Mouse (Mus musculus) liver, embryonic 11.5 days (tissue): ENCODE results near the gene Cntnap5a. TPM values are rescaled to one million over a fixed set of nuclear protein-coding genes. Genes with fewer than 3 reads are reported as not detected.

Experiments used
- ATAC-seq: fragments of 200-750 bp; cut with Nextera tagmentation; replicated peaks from 2 replicates; pipeline ENCODE4 v1.8.0; 2017; ENCODE audit warnings: moderate number of reproducible peaks, mild to moderate bottlenecking, moderate TSS enrichment, moderate library complexity; ENCODE audit not compliant: low FRiP score
- DNase-seq: peaks from one replicate; pipeline ENCODE4 v3.0.0-alpha.2; 2017; ENCODE audit warnings: low spot score
- H3K27ac ChIP-seq: fragments of 300-500 bp; sonication (generic); 2 replicates; pipeline ENCODE4 v1.5.1; 2014; ENCODE audit warnings: mild to moderate bottlenecking, low read depth, low read length, control low read depth
- H3K27me3 ChIP-seq: fragments of 300-500 bp; sonication (generic); replicated peaks from 2 replicates; pipeline ENCODE4 v1.6.1; 2014; ENCODE audit warnings: low read length, mixed read lengths; ENCODE audit not compliant: control insufficient read depth, insufficient read depth
- H3K36me3 ChIP-seq: fragments of 300-500 bp; sonication (generic); 2 replicates; pipeline ENCODE4 v1.6.1; 2014; ENCODE audit warnings: mild to moderate bottlenecking, low read length, moderate library complexity, mixed read lengths; ENCODE audit not compliant: control insufficient read depth, insufficient read depth
- H3K4me1 ChIP-seq: fragments of 300-500 bp; sonication (generic); replicated peaks from 2 replicates; pipeline ENCODE4 v1.6.1; 2014; ENCODE audit warnings: low read length, mixed read lengths; ENCODE audit not compliant: control insufficient read depth, insufficient read depth
- H3K4me2 ChIP-seq: fragments of 300-500 bp; sonication (generic); 2 replicates; pipeline ENCODE4 v1.6.1; 2014; ENCODE audit warnings: mild to moderate bottlenecking, control low read depth, moderate library complexity
- H3K4me3 ChIP-seq: fragments of 300-500 bp; sonication (generic); 2 replicates; pipeline ENCODE4 v1.5.1; 2014; ENCODE audit warnings: low read depth, low read length, control low read depth
- H3K9ac ChIP-seq: fragments of 300-500 bp; sonication (generic); 2 replicates; pipeline ENCODE4 v1.6.1; 2014; ENCODE audit warnings: low read depth, low read length, control low read depth
- H3K9me3 ChIP-seq: fragments of 300-500 bp; sonication (generic); 2 replicates; pipeline ENCODE4 v1.6.1; 2016; ENCODE audit warnings: low read length, inconsistent platforms, mixed read lengths; ENCODE audit not compliant: control insufficient read depth
- WGBS: fragments of 180-500 bp; shearing (Covaris S2); extraction: QIAGEN DNeasy Blood & Tissue Kit; methylation state at CpG from one replicate; pipeline ENCODE4 v1.1.7; 2014; 5-methylcytosine and 5-hydroxymethylcytosine counted together
- polyA plus RNA-seq: library from polyadenylated mRNA; unstranded; fragments of >200 nt; fragmentation: Nextera tagmentation; extraction: Ambion mirVana; gene quantifications from 2 replicates; pipeline ENCODE4 v1.2.1, GENCODE M21; 2014

The Cntnap5a gene
- polyA plus RNA-seq, 1 experiment from 2014 or later: not detected

DNA sequence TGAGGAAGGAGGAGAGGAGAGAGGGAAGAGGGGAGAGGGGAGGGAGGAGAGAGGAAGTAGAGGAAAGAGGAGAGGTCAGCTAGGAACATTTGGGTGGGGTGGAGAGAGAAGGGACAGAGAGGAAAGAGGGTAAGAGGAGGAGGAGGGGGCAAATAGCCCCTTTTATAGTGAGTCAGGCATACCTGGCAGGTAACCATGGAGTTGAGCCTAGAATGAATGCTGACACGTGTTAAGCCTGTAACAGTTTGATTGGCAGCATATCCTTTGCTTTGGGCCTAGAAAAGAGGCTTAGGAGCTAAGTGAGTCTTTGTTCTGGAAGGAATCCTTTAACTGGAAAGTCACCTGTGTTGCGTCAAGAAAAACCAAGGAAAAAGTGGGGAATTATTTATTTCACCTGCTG, 681.6 kb downstream of the Cntnap5a start:
- Histone ChIP-seq H3K4me1 (no peaks in the 10 kb centered on the region), H3K4me3 (no peak overlapping the region), H3K27me3 (no peaks in the 10 kb centered on the region), H3K4me2 (no peak overlapping the region), H3K9me3 (no peaks in the 10 kb centered on the region), H3K9ac (no peak overlapping the region), H3K36me3 (no peaks in the 10 kb centered on the region), H3K27ac (no peak overlapping the region)
- DNase-seq (no peak), ATAC-seq (no peak)
- 39% methylated on average over 2 of the region's 2 CpGs for WGBS

DNA sequence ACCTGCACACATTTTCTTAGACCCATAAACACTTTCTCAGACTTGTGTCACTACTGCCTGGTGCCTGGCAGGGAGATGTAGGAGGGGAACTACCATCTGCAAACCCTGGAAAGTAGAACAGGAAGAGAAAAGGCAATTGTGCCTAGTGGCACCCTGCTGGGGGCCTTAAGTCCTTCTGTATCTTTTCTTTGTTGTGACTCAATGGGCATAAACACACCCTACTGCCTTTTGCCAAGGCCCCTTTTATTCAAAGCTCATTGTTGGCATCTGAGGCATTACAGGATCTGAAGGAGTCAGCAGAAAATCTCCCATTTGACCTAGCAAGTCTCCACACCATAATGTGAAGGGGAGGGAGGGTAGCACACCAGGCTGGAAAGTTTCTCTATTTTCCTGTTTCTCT, 682.2 kb downstream of the Cntnap5a start:
- DNase-seq: no peak
- Histone ChIP-seq H3K27me3 (no peaks in the 10 kb centered on the region), H3K4me2 (no peak overlapping the region), H3K27ac (no peak overlapping the region), H3K4me3 (no peak overlapping the region), H3K36me3 (no peaks in the 10 kb centered on the region), H3K9me3 (no peaks in the 10 kb centered on the region), H3K4me1 (no peaks in the 10 kb centered on the region), H3K9ac (no peak overlapping the region)
- no peak for ATAC-seq

DNA sequence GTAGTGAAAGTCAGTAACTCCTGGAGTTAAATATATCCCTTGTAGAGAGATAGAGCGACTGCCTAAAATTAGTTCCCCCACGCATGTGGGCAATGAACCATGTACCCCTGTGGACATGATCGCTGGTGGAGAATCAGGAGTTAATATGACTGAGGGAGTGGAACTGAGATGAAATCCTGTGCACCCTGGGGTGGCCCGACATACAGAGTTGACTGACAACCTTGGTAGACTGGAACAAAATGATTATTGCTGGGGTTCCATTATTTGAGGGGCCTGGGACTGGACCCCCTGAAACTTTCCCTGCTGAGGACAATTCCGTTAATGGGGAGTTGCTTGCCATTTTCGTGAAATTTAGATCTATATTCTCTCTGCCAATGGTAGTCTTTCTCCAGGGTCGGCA, 683.0 kb downstream of the Cntnap5a start:
- Histone ChIP-seq H3K4me1 (no peaks in the 10 kb centered on the region), H3K4me2 (no peak overlapping the region), H3K27ac (no peak overlapping the region), H3K36me3 (no peaks in the 10 kb centered on the region), H3K27me3 (no peaks in the 10 kb centered on the region), H3K9ac (no peak overlapping the region), H3K4me3 (no peak overlapping the region), H3K9me3 (no peaks in the 10 kb centered on the region)
- DNase-seq (no peak), ATAC-seq (no peak)
- 75% methylated on average over 7 of the region's 7 CpGs for WGBS

DNA sequence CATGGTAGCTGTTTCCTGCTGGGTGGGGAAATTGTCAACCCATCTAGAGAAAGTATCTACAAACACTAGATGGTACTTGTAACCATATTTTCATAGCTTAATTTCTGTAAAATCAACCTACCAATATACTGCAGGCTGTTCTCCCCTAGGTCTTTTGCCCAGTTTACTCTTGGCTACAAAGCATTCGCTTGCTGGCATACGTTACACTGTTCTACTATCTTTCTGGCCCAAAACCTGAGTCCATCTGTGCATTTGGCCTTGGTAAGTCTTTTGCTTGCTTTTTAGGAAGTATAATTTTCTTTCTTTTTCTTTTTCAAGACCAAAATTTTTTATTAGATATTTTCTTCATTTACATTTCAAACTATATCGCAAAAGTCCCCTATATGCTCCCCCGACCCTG, 686.3 kb downstream of the Cntnap5a start:
- Histone ChIP-seq H3K4me2 (no peak overlapping the region), H3K27ac (no peak overlapping the region), H3K36me3 (no peaks in the 10 kb centered on the region), H3K9me3 (no peaks in the 10 kb centered on the region), H3K4me1 (no peaks in the 10 kb centered on the region), H3K27me3 (no peaks in the 10 kb centered on the region), H3K9ac (no peak overlapping the region), H3K4me3 (no peak overlapping the region)
- WGBS: 92% methylated on average over 4 of the region's 4 CpGs
- DNase-seq: no peak
- no peak for ATAC-seq

- H3K9me3 ChIP-seq: no peaks in the 10 kb centered on the region
- no peaks in the 10 kb centered on the region for H3K4me1 ChIP-seq
- H3K27ac ChIP-seq: no peak overlapping the region
- no peaks in the 10 kb centered on the region for H3K36me3 ChIP-seq
- 58% methylated on average over 1 of the region's 1 CpGs for WGBS
- no peak for DNase-seq
- no peak overlapping the region for H3K9ac ChIP-seq
- no peaks in the 10 kb centered on the region for H3K27me3 ChIP-seq
- H3K4me2 ChIP-seq: no peak overlapping the region
- no peak overlapping the region for H3K4me3 ChIP-seq
- ATAC-seq: no peak
Observed at GRCm38 (mm10) chr1:116373551-116373950, 689.0 kb downstream of the Cntnap5a start.

DNA sequence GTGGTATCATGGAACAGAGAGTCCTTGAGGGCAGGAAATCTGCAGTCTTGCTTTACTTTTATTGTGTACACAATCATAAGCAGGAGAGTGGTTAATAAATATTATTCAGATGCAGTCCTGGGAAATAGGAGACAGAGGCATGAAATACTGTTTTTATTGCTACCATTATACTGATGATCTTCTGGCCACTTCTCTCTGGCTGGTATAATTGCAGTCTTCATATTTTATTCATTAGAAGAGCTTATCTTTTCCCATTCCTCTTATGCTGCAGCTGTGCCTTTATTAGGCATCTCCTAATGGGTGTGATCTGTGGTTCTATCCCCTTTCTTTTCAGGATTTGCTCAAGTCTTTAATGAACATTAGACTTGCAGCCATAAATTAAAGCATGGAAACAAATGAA, 707.8 kb downstream of the Cntnap5a start:
- no peak for DNase-seq
- no peaks in the 10 kb centered on the region for H3K27me3 ChIP-seq
- no peak overlapping the region for H3K9ac ChIP-seq
- H3K4me1 ChIP-seq: no peaks in the 10 kb centered on the region
- no peak overlapping the region for H3K27ac ChIP-seq
- H3K36me3 ChIP-seq: no peaks in the 10 kb centered on the region
- no peak overlapping the region for H3K4me2 ChIP-seq
- no peaks in the 10 kb centered on the region for H3K9me3 ChIP-seq
- no peak overlapping the region for H3K4me3 ChIP-seq
- no peak for ATAC-seq

- no peak for ATAC-seq
- Histone ChIP-seq H3K9me3 (no peaks in the 10 kb centered on the region), H3K27ac (no peak overlapping the region), H3K4me3 (no peak overlapping the region), H3K4me2 (no peak overlapping the region), H3K4me1 (no peaks in the 10 kb centered on the region), H3K27me3 (no peaks in the 10 kb centered on the region), H3K36me3 (no peaks in the 10 kb centered on the region), H3K9ac (no peak overlapping the region)
- 68% methylated on average over 1 of the region's 1 CpGs for WGBS
- no peak for DNase-seq
Observed at GRCm38 (mm10) chr1:116401996-116402656, 717.6 kb downstream of the Cntnap5a start.

DNA sequence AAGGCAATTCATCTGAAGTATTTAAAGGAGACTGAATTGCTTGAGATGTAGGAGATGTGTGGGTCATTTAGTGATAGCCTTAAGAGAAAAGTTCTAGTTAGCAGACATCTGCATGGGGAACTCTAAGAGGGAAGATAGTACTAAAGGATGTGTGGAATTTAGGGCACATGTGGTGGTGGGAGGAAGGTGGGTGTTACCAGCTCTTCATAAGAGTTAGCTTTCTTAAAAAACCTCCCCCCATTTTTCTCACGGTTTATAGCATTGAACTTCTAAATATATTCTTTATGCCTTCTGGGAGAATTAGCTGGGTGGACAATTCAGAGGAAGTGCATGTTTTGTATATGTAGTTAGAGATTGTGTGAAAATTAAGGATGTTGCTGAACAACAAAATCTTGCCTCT, 725.3 kb downstream of the Cntnap5a start:
- Histone ChIP-seq H3K4me2 (no peak overlapping the region), H3K4me3 (no peak overlapping the region), H3K4me1 (no peaks in the 10 kb centered on the region), H3K27me3 (no peaks in the 10 kb centered on the region), H3K9me3 (no peaks in the 10 kb centered on the region), H3K36me3 (no peaks in the 10 kb centered on the region), H3K27ac (no peak overlapping the region), H3K9ac (no peak overlapping the region)
- no peak for ATAC-seq
- 63% methylated on average over 1 of the region's 1 CpGs for WGBS
- DNase-seq: no peak

DNA sequence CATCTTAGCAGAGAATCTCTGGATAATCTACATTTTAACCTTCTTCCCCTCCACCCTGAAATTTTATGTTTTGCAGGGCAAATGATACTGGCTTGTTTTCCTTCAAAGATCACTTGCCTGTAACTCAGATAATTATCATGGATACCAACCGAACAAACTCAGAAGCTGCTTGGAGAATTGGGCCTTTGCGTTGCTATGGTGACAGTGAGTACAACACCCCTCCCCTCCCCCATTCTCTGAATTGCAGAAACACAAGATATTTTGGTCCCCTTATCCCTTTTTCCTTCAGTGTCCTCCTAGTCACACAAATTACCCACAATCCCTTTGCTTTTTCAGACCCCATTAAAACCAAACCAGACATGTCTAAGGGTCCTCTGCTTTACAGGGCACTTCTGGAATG, 743.8 kb downstream of the Cntnap5a start:
- Histone ChIP-seq H3K4me1 (no peaks in the 10 kb centered on the region), H3K9me3 (no peaks in the 10 kb centered on the region), H3K27ac (no peak overlapping the region), H3K27me3 (no peaks in the 10 kb centered on the region), H3K4me2 (no peak overlapping the region), H3K36me3 (no peaks in the 10 kb centered on the region), H3K4me3 (no peak overlapping the region), H3K9ac (no peak overlapping the region)
- DNase-seq (no peak), ATAC-seq (no peak)
- 63% methylated on average over 2 of the region's 2 CpGs for WGBS
